Mouse (Mus musculus) sigmoid colon, adult 10 weeks (tissue): ENCODE measurements around the gene Cpt1c. TPM values are rescaled to one million over a fixed set of nuclear protein-coding genes. Genes with fewer than 3 reads are reported as not detected.

Experiments used
- polyA plus RNA-seq: library from polyadenylated mRNA; stranded (reverse); fragments of 350-450 nt; fragmentation: Illumina TruSeq; extraction: RNeasy Lipid Tissue Mini Kit (QIAGEN cat#74804); gene quantifications from one replicate; pipeline ENCODE4 v1.2.3, GENCODE M21; 2014; ENCODE audit warnings: low read depth, low replicate concordance

The Cpt1c gene
- polyA plus RNA-seq = 0.44 TPM

GRCm38 (mm10) chr7:44974383-44975116 lies at the start of gene Cpt1c:
Gene Cpt1c, minus strand, starts transcription at chr7:44974851.

GRCm38 (mm10) chr7:45017242-45018061 lies 42.8 kb upstream of the Cpt1c start, which contains the start of gene Rras:
Gene Rras, plus strand, starts transcription at chr7:45017961.

GRCm38 (mm10) chr7:45015957-45016612 lies 41.4 kb upstream of the Cpt1c start, which contains the start of gene Scaf1:
Gene Scaf1, minus strand, starts transcription at chr7:45016363.

GRCm38 (mm10) chr7:44998501-44998955 lies 23.9 kb upstream of the Cpt1c start, which contains the start of gene Bcl2l12:
Gene Bcl2l12, minus strand, starts transcription at chr7:44998712.

GRCm38 (mm10) chr7:44997231-44997939 lies 22.7 kb upstream of the Cpt1c start, which contains the start of gene Irf3:
Gene Irf3, plus strand, starts transcription at chr7:44997648.

GRCm38 (mm10) chr7:44986192-44986878 lies 11.7 kb upstream of the Cpt1c start, which contains the start of gene Prmt1:
Gene Prmt1, minus strand, starts transcription at chr7:44986568.

GRCm38 (mm10) chr7:44942904-44943303 lies 31.7 kb downstream of the Cpt1c start, which contains the start of gene Tsks:
Gene Tsks, plus strand, starts transcription at chr7:44943204.

GRCm38 (mm10) chr7:44929204-44930151 lies 45.2 kb downstream of the Cpt1c start, which contains the start of gene Ap2a1:
Gene Ap2a1, minus strand, starts transcription at chr7:44929496.

Other genes starting within 250 kb of the Cpt1c start
- gene Vrk3, start 226.4 kb downstream of the Cpt1c start, polyA plus RNA-seq = 16.2 TPM
- 0.35 TPM for gene Zfp473, start 223.8 kb downstream of the Cpt1c start, polyA plus RNA-seq
- 4.4 TPM for gene Nup62, start 158.8 kb downstream of the Cpt1c start, polyA plus RNA-seq
- gene Il4i1, start 158.5 kb downstream of the Cpt1c start, polyA plus RNA-seq = not detected
- 3.8 TPM for gene Atf5, start 158.2 kb downstream of the Cpt1c start, polyA plus RNA-seq
- gene Akt1s1, start 125.9 kb downstream of the Cpt1c start, polyA plus RNA-seq = 1.7 TPM
- gene Tbc1d17, start 125.8 kb downstream of the Cpt1c start, polyA plus RNA-seq = 1.0 TPM
- 0.19 TPM for gene Pnkp, start 117.7 kb downstream of the Cpt1c start, polyA plus RNA-seq
- not detected for gene Ptov1, start 105.1 kb downstream of the Cpt1c start, polyA plus RNA-seq
- 2.7 TPM for gene Med25, start 82.1 kb downstream of the Cpt1c start, polyA plus RNA-seq
- gene Fuz, start 78.8 kb downstream of the Cpt1c start, polyA plus RNA-seq = 3.2 TPM
- 19.4 TPM for gene Ap2a1, start 45.4 kb downstream of the Cpt1c start, polyA plus RNA-seq
- gene Tsks, start 31.6 kb downstream of the Cpt1c start, polyA plus RNA-seq = not detected
- 3.3 TPM for gene Prmt1, start 11.7 kb upstream of the Cpt1c start, polyA plus RNA-seq
- gene Irf3, start 22.8 kb upstream of the Cpt1c start, polyA plus RNA-seq = 24.0 TPM
- 0.76 TPM for gene Bcl2l12, start 23.9 kb upstream of the Cpt1c start, polyA plus RNA-seq
- 6.3 TPM for gene Scaf1, start 41.5 kb upstream of the Cpt1c start, polyA plus RNA-seq
- 3.2 TPM for gene Rras, start 43.1 kb upstream of the Cpt1c start, polyA plus RNA-seq
- gene Prr12, start 78.0 kb upstream of the Cpt1c start, polyA plus RNA-seq = 0.22 TPM
- 6.3 TPM for gene Nosip, start 87.6 kb upstream of the Cpt1c start, polyA plus RNA-seq
- 10.9 TPM for gene Prrg2, start 87.8 kb upstream of the Cpt1c start, polyA plus RNA-seq
- gene Rcn3, start 117.4 kb upstream of the Cpt1c start, polyA plus RNA-seq = not detected
- 8.9 TPM for gene Fcgrt, start 129.0 kb upstream of the Cpt1c start, polyA plus RNA-seq
- 378 TPM for gene Rps11, start 149.6 kb upstream of the Cpt1c start, polyA plus RNA-seq
- gene Rpl13a, start 153.9 kb upstream of the Cpt1c start, polyA plus RNA-seq = 519 TPM
- gene Gm45713, start 161.4 kb upstream of the Cpt1c start, polyA plus RNA-seq = not detected
- gene Flt3l, start 161.6 kb upstream of the Cpt1c start, polyA plus RNA-seq = 14.4 TPM
- gene Pih1d1, start 179.5 kb upstream of the Cpt1c start, polyA plus RNA-seq = 1.2 TPM
- 12.3 TPM for gene Aldh16a1, start 179.7 kb upstream of the Cpt1c start, polyA plus RNA-seq
- gene Slc17a7, start 189.1 kb upstream of the Cpt1c start, polyA plus RNA-seq = not detected
- not detected for gene Gfy, start 204.7 kb upstream of the Cpt1c start, polyA plus RNA-seq
- gene Pth2, start 206.1 kb upstream of the Cpt1c start, polyA plus RNA-seq = not detected
- gene Ccdc155, start 230.0 kb upstream of the Cpt1c start, polyA plus RNA-seq = not detected
- gene Dkkl1, start 237.3 kb upstream of the Cpt1c start, polyA plus RNA-seq = not detected
- 1.1 TPM for gene Tead2, start 240.9 kb upstream of the Cpt1c start, polyA plus RNA-seq